Mouse (Mus musculus) CH12.LX (cell line): ENCODE data around the gene Slc25a12.

Experiments used
- BHLHE40 ChIP-seq: IDR thresholded peaks from 2 replicates; pipeline ENCODE4 v1.6.1; 2011; ENCODE audit warnings: mild to moderate bottlenecking, low read depth, low read length, improper control_type of control experiment
- CHD1 ChIP-seq: IDR thresholded peaks from 2 replicates; pipeline ENCODE4 v1.6.1; 2012; ENCODE audit warnings: low read depth, low read length, improper control_type of control experiment, inconsistent platforms
- CHD2 ChIP-seq: IDR thresholded peaks from 2 replicates; pipeline ENCODE4 v1.6.1; 2011; ENCODE audit warnings: low read length, improper control_type of control experiment
- CTCF ChIP-seq, 2 experiments: IDR thresholded peaks in 1 of 2; conservative IDR thresholded peaks in 1 of 2; 2 replicates each; pipeline ENCODE4 v1.5.1; 2011 to 2012; ENCODE audit warnings: low read depth in 2 of 2, low read length in 2 of 2, improper control_type of control experiment in 1 of 2, inconsistent platforms in 1 of 2, mild to moderate bottlenecking in 1 of 2, moderate library complexity in 1 of 2
- ELF1 ChIP-seq: IDR thresholded peaks from 2 replicates; pipeline ENCODE4 v1.6.1; 2014; ENCODE audit warnings: low read depth, mild to moderate bottlenecking, inconsistent platforms, low read length, improper control_type of control experiment
- EP300 ChIP-seq: IDR thresholded peaks from 2 replicates; pipeline ENCODE4 v1.6.1; 2011; ENCODE audit warnings: low read length, improper control_type of control experiment
- MAX ChIP-seq: IDR thresholded peaks from 2 replicates; pipeline ENCODE4 v1.6.1; 2011; ENCODE audit warnings: low read length, improper control_type of control experiment
- MXI1 ChIP-seq: IDR thresholded peaks from 2 replicates; pipeline ENCODE4 v1.6.1; 2011; ENCODE audit warnings: mild to moderate bottlenecking, low read depth, low read length, improper control_type of control experiment
- NRF1 ChIP-seq: IDR thresholded peaks from 2 replicates; pipeline ENCODE4 v1.6.1; 2014; ENCODE audit warnings: low read depth, mild to moderate bottlenecking, inconsistent platforms, low read length, improper control_type of control experiment, moderate library complexity
- PAX5 ChIP-seq: IDR thresholded peaks from 2 replicates; pipeline ENCODE4 v1.6.1; 2012; ENCODE audit warnings: low read length, inconsistent platforms, mixed read lengths
- POLR2A ChIP-seq: IDR thresholded peaks from 2 replicates; pipeline ENCODE4 v1.6.1; 2011; ENCODE audit warnings: low read depth, mild to moderate bottlenecking, improper control_type of control experiment, low read length
- SIN3A ChIP-seq: IDR thresholded peaks from 2 replicates; pipeline ENCODE4 v1.6.1; 2012; ENCODE audit warnings: low read length, improper control_type of control experiment, inconsistent platforms
- TBP ChIP-seq: conservative IDR thresholded peaks from 2 replicates; pipeline ENCODE4 v1.6.1; 2011; ENCODE audit warnings: low read depth, low read length, improper control_type of control experiment
- USF1 ChIP-seq: IDR thresholded peaks from 2 replicates; pipeline ENCODE4 v1.6.1; 2014; ENCODE audit warnings: low read depth, mild to moderate bottlenecking, inconsistent platforms, low read length, improper control_type of control experiment

DNA sequence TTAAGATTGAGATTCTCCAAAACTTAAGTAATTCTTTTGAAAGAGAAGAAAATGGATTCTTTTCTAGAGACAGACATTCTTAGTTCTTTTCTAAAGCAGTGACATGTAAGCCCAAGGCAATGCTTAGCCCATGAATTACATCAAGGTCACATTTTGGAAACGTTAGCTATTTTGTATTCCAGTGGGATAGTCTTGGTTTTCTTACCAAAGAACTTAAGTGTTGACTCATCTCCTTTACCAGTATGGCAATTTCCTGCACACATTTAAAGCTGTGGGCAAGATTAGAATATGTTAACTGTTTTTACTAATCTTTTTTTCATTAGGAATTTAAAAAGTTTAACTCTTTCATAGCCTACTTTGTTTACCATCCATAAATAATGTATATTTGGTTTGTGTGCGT is 134.6 kb downstream of the Slc25a12 start:
- no peak for TF ChIP-seq CHD2
- no peak for TF ChIP-seq CTCF (conservative IDR thresholded peaks at IDR 0.05 in 1 of 2, IDR thresholded peaks at IDR 0.05 in 1 of 2; ENCODE audit: low read depth in 2 of 2, low read length in 2 of 2)
- no peak for TF ChIP-seq BHLHE40
- TF ChIP-seq TBP: no peak
- TF ChIP-seq USF1: no peak
- TF ChIP-seq EP300: no peak
- TF ChIP-seq NRF1: no peak
- TF ChIP-seq PAX5: no peak
- TF ChIP-seq ELF1: no peak
- no peak for TF ChIP-seq SIN3A
- no peak for TF ChIP-seq MAX
- no peak for TF ChIP-seq POLR2A
- TF ChIP-seq CHD1: no peak
- TF ChIP-seq MXI1: no peak
